Mouse (Mus musculus) left cerebral cortex, adult 8-10 months (tissue): ENCODE results near the gene Zfp800. TPM values are rescaled to one million over a fixed set of nuclear protein-coding genes. Genes with fewer than 3 reads are reported as not detected.

Source experiments
- DNase-seq, 2 experiments: peaks; one replicate each; pipeline ENCODE4 v3.0.0; 2022; ENCODE audit warnings: low spot score in 2 of 2
- total RNA-seq, 4 experiments: library from RNA; stranded (reverse); gene quantifications; 2 replicates each; pipeline ENCODE4 v1.2.4; 2022

Gene Zfp800
- total RNA-seq, 4 experiments from 2014 or later: 18.2 to 22.3 (median 20.9) TPM

- no peak for DNase-seq
These were observed 82.6 kb downstream of the Zfp800 start for GRCm38 (mm10) chr6:28315208-28315607.

DNA sequence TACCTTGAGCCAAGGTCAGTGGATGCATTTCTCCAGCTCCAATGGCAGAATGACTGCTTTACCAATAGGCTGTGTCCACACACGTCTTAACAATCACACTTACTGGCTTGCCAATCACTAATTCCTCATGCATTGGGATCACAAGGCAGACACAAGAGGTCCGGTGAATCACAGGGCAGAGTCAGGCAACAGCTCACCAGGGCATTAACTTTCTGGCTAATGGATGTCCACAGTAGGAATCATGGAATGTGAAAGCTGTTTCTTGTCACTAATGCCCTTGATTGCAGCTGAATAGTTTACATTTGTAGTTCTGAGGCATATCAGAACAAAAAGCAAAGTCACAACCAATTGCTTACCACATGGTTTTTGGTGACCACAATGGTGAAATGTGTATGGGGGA is 85.7 kb downstream of the Zfp800 start:
- DNase-seq: no peak

GRCm38 (mm10) chr6:28309692-28310091 is 88.1 kb downstream of the Zfp800 start:
- no peak for DNase-seq

- no peak for DNase-seq
These were observed 88.9 kb downstream of the Zfp800 start for GRCm38 (mm10) chr6:28308929-28309328.

GRCm38 (mm10) chr6:28306702-28307101 is 91.1 kb downstream of the Zfp800 start:
- DNase-seq: no peak

- no peak for DNase-seq
These were observed 101.5 kb downstream of the Zfp800 start for GRCm38 (mm10) chr6:28296306-28296705.

DNA sequence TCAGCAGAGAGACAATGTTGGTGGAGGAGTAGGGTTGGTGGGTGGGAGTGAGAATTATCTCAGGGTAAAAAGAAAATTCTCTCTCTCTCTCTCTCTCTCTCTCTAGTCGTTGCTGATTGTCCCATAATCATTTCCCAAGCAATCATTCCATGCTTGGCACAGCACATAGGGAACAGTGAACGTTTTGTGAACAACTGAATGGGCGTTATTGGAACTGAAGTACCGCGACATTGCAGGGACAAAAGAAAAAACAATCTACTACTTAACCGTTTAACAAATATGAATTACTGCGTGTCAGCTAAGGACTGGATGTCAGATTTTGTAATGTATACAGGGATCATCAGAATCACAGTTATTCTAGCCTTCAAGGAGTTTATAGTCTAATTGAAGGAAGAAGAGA is 102.2 kb downstream of the Zfp800 start:
- DNase-seq: no peak

DNA sequence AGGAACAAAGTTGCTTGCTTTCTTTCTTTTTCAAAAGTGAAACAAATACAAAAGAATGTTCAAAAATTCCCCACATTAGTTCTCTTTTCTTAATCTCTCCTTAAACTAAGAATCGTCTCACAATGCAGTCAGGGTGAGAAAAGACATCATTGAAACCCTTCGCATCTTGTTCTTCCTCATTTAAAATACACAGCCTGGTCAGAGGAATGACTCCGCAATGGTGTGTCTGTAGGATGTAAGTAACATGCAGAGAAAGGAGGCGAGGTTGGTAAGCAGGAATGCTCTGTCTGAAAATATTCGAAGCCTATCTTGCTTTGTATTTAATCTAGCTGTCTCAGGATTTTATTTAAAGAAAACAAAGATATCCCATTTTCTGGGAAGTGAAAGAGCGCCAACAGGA is 105.0 kb downstream of the Zfp800 start:
- no peak for DNase-seq

- DNase-seq: peak; percentile 15 to 85
These were observed 117.9 kb downstream of the Zfp800 start for GRCm38 (mm10) chr6:28279886-28280285.

DNA sequence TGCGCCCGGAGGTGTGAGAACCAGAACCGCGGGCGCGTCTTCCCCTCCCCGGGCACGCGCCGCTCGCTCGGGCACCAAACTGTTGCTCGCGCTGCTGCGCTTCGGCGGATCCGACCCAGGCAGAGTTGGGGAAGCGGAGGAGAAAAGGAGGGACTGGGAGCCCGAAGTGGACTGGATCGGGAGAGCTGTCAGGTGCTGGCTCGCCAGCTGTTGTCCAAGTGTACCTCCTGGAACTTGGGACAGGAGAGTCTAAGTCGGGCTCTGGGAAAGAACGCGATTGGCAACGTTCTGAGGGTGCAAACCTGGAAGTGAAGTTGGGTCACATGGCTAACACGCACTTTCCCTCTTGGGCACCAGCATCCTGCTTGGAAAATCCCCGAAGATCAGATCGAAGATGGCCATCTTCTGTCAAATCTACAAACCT is 135.6 kb downstream of the Zfp800 start:
- DNase-seq: no peak

DNA sequence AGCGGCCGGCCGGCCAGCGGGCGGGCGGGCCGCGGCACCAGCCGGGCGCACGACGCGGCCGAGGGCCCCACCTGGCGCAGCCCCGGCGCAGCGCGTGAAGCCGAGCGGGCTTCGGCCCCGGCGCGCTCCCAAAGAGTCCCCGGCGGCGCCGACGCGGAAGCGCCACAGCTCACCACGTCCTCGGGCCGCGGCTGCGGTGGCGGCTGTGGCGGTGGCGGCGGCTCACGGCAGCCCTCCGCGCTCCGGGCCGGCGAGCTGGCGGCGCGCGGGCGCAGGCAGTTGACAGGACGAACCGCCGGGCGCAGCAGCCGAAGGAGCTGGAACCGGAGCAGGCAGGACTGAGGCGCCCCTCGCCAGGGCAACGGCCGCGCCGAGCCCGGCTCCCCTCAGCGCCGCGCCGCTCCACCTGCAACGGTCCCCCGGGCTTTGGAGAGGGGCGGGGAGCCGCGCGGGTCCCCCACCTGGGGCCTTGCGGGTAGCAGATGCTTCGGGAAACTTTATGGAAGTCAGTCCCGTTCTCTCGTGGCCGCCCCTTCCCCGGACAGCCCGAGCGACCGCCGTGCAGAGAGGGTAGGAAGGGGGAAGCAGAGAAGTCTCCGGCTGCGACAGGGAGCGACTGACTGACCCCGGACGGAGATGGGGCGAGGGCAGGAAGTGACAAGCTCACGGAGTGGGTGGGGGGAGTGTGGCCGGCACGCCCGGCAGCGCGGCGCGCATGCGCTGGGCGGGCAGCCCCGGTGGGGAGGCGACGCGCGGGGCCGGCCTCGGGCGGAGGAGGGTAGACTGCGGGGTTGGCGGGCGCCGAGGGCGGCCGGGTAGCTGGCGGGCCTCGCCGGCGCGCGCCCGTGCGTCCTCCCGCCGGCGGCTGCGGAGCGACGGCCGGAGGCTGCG is 136.3 kb downstream of the Zfp800 start:
- DNase-seq: peak; percentile 71 to 88

DNA sequence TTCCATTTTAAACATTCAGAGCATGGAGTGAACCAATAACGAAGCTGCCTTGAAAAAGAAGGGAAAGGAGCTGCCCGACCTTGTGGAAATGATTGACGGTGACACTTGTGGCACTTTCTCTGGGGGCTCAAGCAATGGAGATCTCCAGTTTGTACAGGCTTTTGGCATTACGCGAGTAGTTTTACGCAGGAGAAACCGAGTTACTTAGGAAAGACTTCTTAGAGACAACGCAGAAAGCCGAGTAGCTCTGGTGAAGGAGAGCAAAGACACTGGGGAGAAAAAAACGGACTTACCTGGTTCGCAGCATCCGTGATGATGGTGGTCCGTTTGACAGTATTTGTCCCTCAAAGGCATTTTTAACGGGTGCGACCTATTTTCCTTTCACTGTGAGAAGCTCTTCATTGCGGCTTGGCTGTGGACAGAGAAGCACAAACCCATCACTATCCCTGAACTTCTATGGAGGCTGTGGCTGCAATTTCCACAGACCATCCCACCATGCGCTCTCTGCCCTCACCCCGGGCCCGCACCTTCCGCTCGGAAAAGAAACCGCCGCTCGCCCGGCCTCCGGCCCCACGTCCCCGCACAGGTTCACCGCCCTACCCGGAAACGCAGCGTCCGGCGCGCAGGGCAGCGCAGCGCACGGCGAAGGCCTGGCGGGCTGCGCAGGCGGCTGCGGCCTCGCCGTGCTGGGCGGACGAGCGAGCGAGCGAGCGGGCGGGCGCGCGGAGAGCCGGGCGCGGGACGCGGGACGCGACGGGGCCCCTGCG is 137.2 kb downstream of the Zfp800 start:
- DNase-seq: peak in 1 of 2 experiments; percentile 4

- no peak for DNase-seq
These were observed 138.1 kb downstream of the Zfp800 start for GRCm38 (mm10) chr6:28259750-28260149.

DNA sequence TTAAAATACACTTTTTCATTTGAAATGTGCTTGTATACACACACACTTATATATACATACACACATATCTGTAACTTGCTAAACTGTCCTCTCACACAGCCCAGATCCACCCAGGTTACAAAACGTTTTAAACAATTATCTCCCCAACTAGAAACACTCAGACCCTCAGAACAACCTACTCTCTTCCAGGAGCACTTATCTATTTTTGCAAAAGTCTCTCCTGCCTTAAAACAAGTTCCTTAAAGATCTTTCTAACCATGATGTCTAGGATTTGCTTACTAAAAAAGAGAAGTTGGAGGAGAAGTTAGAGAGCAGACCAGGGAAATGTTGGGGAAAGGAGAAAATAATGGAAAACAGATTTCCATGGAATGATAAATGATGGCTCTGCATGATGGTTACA is 139.4 kb downstream of the Zfp800 start:
- no peak for DNase-seq

DNA sequence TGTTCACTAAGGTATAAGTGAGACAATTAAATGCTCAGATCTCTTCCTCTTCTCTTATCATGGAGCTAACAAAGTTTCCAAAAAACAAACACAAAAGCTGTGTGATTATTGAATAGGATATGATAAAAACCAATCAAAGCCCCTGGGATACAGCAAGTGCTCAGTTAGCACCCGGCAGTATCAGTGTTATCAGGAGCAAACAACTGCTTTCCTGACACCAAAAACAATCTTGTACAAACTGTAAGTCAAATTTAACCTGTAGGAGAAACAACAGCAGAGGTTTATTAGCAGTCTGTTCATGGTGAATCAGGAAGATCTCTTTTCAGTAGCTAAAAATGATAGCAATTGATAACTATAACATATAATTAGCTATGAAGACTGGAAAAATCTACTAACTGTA is 140.0 kb downstream of the Zfp800 start:
- no peak for DNase-seq

DNA sequence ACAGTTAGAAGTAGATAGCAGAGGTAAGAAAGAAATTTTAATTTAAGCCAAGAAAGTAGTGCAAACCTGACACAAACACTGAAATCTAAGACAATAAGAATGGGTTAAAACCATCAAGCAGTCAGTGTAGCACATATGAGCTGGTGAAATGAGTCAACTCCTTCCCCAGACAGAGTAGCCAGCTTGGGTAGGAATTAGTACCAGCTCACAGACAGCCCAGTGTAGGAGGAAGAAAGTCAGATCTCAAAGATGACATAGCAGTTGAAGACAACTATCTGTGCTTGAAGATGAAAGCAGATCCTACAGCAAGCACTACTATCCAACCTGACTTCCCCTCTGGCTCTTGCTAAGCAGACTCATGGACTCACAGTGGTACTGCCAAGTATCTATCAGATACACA is 145.0 kb downstream of the Zfp800 start:
- no peak for DNase-seq

- DNase-seq: no peak
These were observed 149.6 kb downstream of the Zfp800 start for GRCm38 (mm10) chr6:28248211-28248610.

- DNase-seq: no peak
These were observed 165.0 kb downstream of the Zfp800 start for GRCm38 (mm10) chr6:28232618-28233361.

DNA sequence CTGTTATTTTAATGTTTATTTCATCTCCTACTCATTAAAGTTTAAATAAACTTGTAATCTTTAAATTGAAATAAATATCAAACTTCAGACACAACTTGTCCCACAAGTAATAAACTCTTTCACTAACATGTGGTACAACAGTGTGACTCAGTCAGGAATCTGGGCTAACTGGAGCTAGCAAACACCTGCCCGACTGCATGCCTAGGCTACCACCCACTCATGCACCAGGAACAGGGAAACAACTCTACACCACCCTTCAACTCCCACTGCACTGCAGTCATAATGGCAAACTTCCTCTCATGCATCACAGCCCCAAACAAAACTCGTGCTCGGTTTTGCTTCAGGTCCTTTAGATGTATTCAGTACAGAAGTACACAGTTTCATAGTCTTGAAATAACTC is 169.7 kb downstream of the Zfp800 start:
- DNase-seq: no peak

DNA sequence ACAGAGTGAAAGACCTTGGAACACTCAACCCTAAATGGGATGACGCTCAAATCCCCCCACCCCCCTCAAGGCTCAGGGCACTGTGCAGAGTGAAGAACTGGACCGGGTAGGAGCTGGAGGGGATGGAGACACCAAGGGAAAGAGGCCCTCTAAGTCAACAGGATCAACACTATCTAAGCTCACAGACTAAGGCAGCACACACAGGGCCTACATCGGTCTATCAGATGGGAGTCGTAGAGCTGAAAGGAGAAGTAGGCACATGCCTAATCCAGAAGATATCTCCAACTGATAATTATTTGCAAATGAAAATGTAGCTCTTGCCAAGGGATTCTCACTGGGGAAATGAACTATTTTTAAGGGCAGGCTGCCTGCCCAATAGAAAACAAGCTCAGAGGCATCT is 176.8 kb downstream of the Zfp800 start:
- DNase-seq: no peak

DNA sequence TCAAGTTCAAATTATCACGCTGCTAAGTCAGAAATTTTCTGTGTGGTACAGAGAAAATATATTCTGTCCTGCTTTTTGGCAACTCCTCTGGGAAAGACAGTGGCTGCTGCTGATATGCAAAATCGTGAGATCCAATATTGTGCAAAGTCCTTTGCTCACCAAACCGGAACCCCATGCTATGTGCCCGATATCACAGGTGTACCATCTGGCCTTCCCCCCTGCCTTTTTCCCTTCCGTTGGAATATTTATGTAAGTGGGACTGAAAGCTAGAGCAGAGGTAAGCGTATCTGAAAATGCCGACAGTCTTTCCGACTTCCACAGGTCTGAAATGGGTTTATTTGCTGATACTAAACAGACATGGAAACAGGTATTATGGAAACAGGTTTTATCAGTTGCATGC is 179.4 kb downstream of the Zfp800 start:
- DNase-seq: no peak
